Mouse (Mus musculus): Measurements from ENCODE around the gene Rbpms2.

Gene Rbpms2

DNA sequence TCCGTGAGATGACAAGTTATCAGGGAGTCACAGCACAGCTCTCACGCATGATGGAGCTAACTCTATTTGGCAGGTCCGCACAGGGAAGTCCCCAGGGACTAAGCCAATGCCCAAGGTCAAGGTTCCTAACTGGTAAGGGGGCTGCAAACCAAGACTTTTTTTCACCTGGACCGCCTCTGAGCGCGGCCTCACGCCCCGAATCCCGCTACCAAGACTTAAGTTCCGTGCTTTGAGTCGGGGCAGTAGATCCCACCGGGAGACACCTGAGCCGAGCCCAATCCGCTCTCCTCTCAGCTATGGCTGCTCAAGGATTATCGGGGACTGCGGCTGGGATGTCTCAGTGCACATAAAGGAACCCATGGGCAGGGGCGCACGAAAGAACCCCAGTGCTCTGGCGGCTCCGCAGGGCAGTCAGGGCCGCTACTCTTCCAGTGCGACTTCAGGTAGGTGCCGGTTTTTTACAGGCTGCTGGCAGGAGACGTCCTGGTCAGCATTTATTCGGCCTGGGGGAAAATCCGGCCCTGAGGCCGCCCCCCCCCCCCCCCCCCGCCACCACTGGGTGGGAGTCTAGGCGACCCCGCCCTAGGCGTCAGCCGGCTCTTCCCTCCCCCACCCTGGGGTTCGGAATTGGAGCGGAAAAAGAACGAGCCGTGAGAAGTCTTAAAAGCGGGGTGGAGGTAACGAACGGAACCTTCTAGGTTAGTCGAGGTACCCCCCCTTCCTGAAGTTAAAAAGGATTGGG is at the start of gene Rbpms2:
Gene Rbpms2, plus strand, starts transcription at position 624 of the 742 bp plus-strand sequence.
- peak; percentile 5 to 12 for DNase-seq

- peak; percentile 92 for DNase-seq
These were observed 49.6 kb upstream of the Rbpms2 start, which contains the start of gene Plekho2 for GRCm38 (mm10) chr9:65579781-65580371. Gene Plekho2 (minus strand): TSS chr9:65580040.

GRCm38 (mm10) chr9:65580401-65581256 is 48.8 kb upstream of the Rbpms2 start:
- DNase-seq, result peak; percentile 80 to 88

- peak; percentile 54 to 55 for DNase-seq
These were observed 46.4 kb upstream of the Rbpms2 start for GRCm38 (mm10) chr9:65583045-65583444.

- peak; percentile 64 to 74 for DNase-seq
These were observed 42.8 kb upstream of the Rbpms2 start, which contains the start of gene Pif1 for GRCm38 (mm10) chr9:65586406-65587269. Gene Pif1 (plus strand): TSS chr9:65587160.

DNA sequence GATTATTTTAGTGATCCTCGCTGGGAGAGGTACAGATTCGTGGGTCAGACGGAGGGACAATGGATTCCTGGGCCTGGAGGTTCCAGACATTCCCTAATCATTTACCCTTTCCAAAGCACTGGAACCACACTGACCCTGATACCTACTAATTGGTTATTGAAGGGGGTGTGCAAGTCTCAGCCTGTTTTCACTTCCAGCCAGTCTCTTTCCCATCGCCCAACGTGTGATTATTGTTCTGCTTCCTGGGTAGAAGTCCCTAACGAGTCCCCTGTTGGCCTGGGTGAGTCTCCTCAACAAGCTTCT is 42.2 kb upstream of the Rbpms2 start:
- DNase-seq, result no peak

DNA sequence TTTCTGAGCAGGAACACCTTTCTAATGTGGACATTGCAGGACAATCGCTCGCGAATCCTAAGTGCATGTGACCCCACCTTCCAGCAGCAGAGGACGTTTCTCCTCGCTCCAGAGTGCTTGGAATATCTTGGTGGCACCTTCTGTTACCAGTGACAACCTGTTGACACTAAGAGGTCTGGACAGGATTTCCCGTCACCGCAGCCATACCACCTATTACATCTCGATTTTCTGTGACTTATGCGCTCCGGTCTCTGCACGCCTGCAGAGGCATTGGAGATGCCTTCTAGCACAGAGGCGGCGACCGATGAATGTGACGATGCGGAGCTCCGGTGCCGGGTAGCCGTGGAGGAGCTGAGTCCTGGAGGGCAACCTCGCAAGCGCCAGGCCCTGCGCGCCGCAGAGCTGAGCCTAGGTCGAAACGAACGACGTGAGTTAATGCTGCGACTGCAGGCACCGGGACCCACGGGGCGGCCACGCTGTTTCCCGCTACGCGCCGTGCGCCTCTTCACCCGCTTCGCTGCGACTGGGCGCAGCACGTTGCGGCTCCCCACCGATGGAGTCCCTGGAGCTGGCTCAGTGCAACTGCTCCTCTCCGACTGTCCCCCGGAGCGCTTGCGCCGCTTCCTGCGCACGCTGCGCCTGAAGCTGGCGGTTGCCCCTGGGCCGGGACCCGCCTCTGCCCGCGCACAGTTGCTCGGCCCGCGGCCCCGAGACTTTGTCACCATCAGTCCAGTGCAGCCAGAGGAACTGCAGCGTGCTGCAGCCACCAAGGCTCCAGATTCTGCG is 41.7 kb upstream of the Rbpms2 start:
- peak in 1 of 2 experiments; percentile 41 for DNase-seq

GRCm38 (mm10) chr9:65589091-65589490 is 40.4 kb upstream of the Rbpms2 start:
- no peak for DNase-seq

DNA sequence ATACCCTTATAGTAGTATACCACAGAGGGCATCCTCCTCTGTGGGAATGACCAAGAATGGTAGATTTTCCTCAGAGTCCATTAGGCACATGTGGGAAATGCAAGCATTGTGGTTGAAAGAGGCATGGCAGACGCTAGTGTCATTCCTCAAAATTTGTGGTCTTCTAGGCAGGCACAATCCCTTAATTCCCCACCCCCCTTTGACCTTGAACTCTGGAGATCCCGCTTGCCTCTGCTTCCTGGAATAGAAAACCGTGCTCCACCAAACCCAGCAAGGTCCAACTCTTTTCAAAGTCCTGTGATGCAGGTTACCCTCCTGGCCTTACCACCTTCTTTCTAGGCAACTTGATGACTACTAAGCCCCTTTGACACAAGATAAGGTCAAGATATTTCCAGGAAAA is 36.7 kb upstream of the Rbpms2 start:
- DNase-seq, result no peak

GRCm38 (mm10) chr9:65593596-65593995 is 35.9 kb upstream of the Rbpms2 start:
- no peak for DNase-seq

- DNase-seq, result peak in 1 of 2 experiments; percentile 22
These were observed 30.6 kb upstream of the Rbpms2 start for GRCm38 (mm10) chr9:65598765-65599249.

DNA sequence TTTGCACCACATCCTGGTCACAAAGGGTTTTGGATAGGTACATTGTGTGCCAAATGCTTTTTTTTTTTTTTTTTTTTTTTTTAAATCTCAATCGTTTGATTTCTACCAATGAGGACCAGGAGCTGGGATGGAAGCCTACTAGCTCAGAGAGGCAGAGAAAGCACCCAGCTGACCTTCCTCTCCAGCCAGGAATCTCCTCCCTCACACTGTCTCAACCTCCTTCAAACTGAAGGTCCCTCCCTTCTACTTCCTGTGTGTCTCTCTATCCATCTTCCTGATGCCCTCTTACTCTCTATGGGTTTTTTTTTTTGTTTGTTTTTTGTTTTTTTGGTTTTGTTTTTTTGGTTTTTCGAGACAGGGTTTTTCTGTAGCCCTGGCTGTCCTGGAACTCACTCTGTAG is 28.5 kb upstream of the Rbpms2 start:
- DNase-seq, result no peak

DNA sequence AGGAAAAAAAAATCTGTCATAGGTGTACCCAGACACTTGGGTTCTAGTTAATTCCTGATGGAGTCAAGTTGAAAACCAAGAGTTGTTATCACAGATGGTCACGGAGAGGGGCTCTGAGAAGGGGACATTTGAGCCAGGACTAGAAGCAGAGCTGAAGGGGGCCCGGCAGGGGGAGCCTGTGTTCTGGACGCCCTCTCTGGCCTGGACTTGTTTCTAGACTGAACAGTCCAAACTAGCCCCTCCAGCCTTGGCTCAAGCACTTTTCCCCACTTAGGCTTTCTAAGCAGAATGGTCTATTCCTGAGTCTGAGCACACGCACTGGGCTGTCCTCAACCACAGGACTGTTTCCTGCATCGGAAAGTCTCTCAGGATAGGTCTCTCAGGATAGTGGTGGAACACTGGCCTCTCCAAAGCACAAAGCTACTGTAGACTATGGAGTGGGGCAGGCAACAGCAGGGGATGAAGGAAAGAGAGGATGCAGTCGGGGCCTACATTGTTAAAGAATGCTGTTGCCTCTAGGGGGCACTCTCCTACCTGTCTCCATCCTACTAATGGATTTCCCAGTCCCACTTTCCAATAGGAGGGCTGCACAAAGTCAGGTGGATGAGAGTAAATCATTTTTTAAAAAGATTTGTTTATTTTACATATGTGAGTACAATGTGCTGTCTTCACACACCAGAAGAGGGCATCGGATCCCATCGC is 25.9 kb upstream of the Rbpms2 start:
- DNase-seq, result no peak

DNA sequence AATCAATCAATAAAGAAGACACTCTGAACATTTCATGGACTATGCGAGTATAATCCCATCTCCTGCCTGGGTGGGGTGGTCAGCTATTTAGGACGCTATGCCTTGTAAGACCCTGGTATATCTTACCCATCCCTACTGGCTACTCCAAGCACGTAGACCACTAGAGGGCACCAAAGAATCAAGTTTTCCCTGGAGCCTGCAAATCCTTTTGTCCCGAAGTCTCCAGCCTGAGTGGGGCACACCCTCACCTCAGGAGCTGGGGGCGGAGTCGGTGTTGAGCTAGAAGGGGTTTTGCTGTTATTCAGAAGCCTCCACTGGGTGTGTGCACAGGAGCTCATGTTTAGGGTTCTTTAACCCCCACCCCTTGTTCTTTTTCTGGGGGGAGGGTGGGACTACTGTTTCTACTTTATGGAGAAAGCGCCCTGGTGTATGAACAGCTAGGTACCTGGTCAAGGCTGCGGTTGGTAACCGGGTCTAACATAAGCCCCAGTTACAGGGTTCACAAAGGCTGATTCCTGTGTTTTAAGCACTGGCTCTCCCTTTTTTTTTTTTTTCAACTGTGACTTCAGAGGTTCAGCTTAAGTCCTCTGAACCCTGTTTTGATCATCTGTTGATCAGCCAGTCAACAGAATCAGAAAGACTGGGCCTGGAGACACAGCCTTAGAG is 23.8 kb upstream of the Rbpms2 start:
- DNase-seq, result peak in 1 of 2 experiments; percentile 23

GRCm38 (mm10) chr9:65606321-65607109 is 22.9 kb upstream of the Rbpms2 start:
- DNase-seq, result no peak

DNA sequence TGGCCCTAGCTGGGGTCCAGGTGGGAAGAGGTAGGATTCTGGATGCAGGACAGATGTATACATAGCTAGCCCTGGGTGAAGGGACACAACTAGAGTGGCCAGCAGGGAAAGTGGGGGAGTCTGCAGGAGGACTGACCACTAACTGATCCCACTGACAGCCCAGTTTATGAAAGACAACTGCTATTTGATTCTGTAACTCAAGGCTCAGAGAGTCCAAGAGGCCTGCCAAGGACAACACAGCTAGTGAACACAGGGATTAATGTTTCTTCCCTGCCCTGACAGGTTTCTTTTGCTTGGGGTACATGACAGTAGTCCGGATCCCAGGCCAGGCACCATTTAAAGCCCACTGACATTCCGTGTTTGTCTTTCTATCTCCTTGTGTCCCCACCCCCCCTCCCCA is 22.3 kb upstream of the Rbpms2 start:
- no peak for DNase-seq

- DNase-seq, result no peak
These were observed 17.4 kb upstream of the Rbpms2 start for GRCm38 (mm10) chr9:65611969-65612486.

- DNase-seq, result no peak
These were observed 16.4 kb upstream of the Rbpms2 start for GRCm38 (mm10) chr9:65613098-65613497.

GRCm38 (mm10) chr9:65619311-65619710 is 10.1 kb upstream of the Rbpms2 start:
- no peak for DNase-seq
